Mouse (Mus musculus) myocyte (in vitro differentiated cells): ENCODE data around the gene Tagln. TPM values are rescaled to one million over a fixed set of nuclear protein-coding genes. Genes with fewer than 3 reads are reported as not detected.

Experiments
- H3K27me3 ChIP-seq: one replicate; pipeline ENCODE4 v1.6.1; 2011; ENCODE audit not compliant: control insufficient read depth, insufficient read depth, insufficient read length
- H3K36me3 ChIP-seq: one replicate; pipeline ENCODE4 v1.6.1; 2011; ENCODE audit not compliant: control insufficient read depth, insufficient read depth
- H3K4me2 ChIP-seq: one replicate; pipeline ENCODE4 v1.6.1; 2011; ENCODE audit warnings: low read depth, control low read depth
- H3K4me3 ChIP-seq: one replicate; pipeline ENCODE4 v1.5.1; 2011; ENCODE audit warnings: mild to moderate bottlenecking, control low read depth, moderate library complexity
- H3K79me2 ChIP-seq: one replicate; pipeline ENCODE4 v1.6.1; 2011; ENCODE audit not compliant: control insufficient read depth, insufficient read depth
- H3ac ChIP-seq: one replicate; pipeline ENCODE4 v1.6.1; 2011; ENCODE audit not compliant: control insufficient read depth, insufficient read length
- CEBPB ChIP-seq: IDR thresholded peaks from 2 replicates; pipeline ENCODE4 v1.6.1; 2011; ENCODE audit warnings: mild to moderate bottlenecking, moderate library complexity; ENCODE audit not compliant: poor library complexity, insufficient read depth, severe bottlenecking
- E2F4 ChIP-seq: IDR thresholded peaks from one replicate; pipeline ENCODE4 v1.6.1; 2011; ENCODE audit warnings: mild to moderate bottlenecking, control low read depth, moderate library complexity; ENCODE audit not compliant: insufficient read depth
- MAX ChIP-seq: IDR thresholded peaks from one replicate; pipeline ENCODE4 v1.6.1; 2011; ENCODE audit warnings: low read depth, mild to moderate bottlenecking, control low read depth
- MYOD1 ChIP-seq, 3 experiments: IDR thresholded peaks; one replicate each; pipeline ENCODE4 v1.6.1; 2011; ENCODE audit warnings: control low read depth in 2 of 3, low read depth in 2 of 3, mild to moderate bottlenecking in 2 of 3, moderate library complexity in 1 of 3; ENCODE audit not compliant: insufficient read length in 2 of 3, control insufficient read depth in 1 of 3
- MYOG ChIP-seq, 3 experiments: IDR thresholded peaks; one replicate each; pipeline ENCODE4 v1.6.1; 2011; ENCODE audit warnings: control low read depth in 2 of 3, low read depth in 2 of 3, mild to moderate bottlenecking in 2 of 3; ENCODE audit not compliant: insufficient read length in 2 of 3, control insufficient read depth in 1 of 3, insufficient read depth in 1 of 3
- POLR2A ChIP-seq: IDR thresholded peaks from one replicate; pipeline ENCODE4 v1.6.1; 2011; ENCODE audit warnings: low read depth, mild to moderate bottlenecking, control low read depth, moderate library complexity; ENCODE audit not compliant: insufficient read length
- POLR2AphosphoS2 ChIP-seq: IDR thresholded peaks from one replicate; pipeline ENCODE4 v1.6.1; 2011; ENCODE audit warnings: low read depth, control low read depth; ENCODE audit not compliant: insufficient read length
- REST ChIP-seq: IDR thresholded peaks from one replicate; pipeline ENCODE4 v1.6.1; 2011; ENCODE audit warnings: mild to moderate bottlenecking, control low read depth, moderate library complexity; ENCODE audit not compliant: insufficient read depth, insufficient read length
- SRF ChIP-seq: IDR thresholded peaks from one replicate; pipeline ENCODE4 v1.6.1; 2011; ENCODE audit warnings: low read depth; ENCODE audit not compliant: control insufficient read depth, insufficient read length
- TCF12 ChIP-seq: IDR thresholded peaks from one replicate; pipeline ENCODE4 v1.6.1; 2011; ENCODE audit warnings: mild to moderate bottlenecking, control low read depth; ENCODE audit not compliant: poor library complexity, insufficient read depth, severe bottlenecking
- TCF3 ChIP-seq: IDR thresholded peaks from one replicate; pipeline ENCODE4 v1.6.1; 2011; ENCODE audit warnings: low read depth, control low read depth; ENCODE audit not compliant: insufficient read length
- USF1 ChIP-seq: IDR thresholded peaks from one replicate; pipeline ENCODE4 v1.6.1; 2011; ENCODE audit warnings: low read depth, mild to moderate bottlenecking, control low read depth, moderate library complexity
- polyA plus RNA-seq: library from polyadenylated mRNA; unstranded; fragments of >200 nt; fragmentation: generic; extraction: Trizol; gene quantifications from one replicate; pipeline ENCODE4 v1.2.1, GENCODE M21; 2012; ENCODE audit warnings: missing spikeins

Gene Tagln
- polyA plus RNA-seq, 1 experiment = 142 TPM

GRCm38 (mm10) chr9:45959661-45960060, 23.8 kb upstream of the Tagln start:
- TF ChIP-seq TCF12 = no peak
- TF ChIP-seq MYOG (IDR thresholded peaks at IDR 0.05; ENCODE audit: control insufficient read depth in 1 of 3, insufficient read depth in 1 of 3, insufficient read length in 2 of 3, low read depth in 2 of 3) = no peak
- no peak for TF ChIP-seq E2F4
- TF ChIP-seq MYOD1 (IDR thresholded peaks at IDR 0.05; ENCODE audit: control insufficient read depth in 1 of 3, insufficient read length in 2 of 3, low read depth in 2 of 3) = no peak
- TF ChIP-seq USF1 = no peak
- no peak for TF ChIP-seq REST
- no peak for TF ChIP-seq POLR2AphosphoS2
- TF ChIP-seq MAX = no peak
- no peak for TF ChIP-seq POLR2A
- no peak for TF ChIP-seq TCF3
- no peak for TF ChIP-seq SRF
- TF ChIP-seq CEBPB = no peak
- no peaks in the 10 kb centered on the region for H3K79me2 ChIP-seq
- H3K4me3 ChIP-seq = no peak overlapping the region
- no peaks in the 10 kb centered on the region for H3K27me3 ChIP-seq
- H3ac ChIP-seq = no peak overlapping the region
- H3K36me3 ChIP-seq = peaks cover 26% of the 10 kb centered on the region
- H3K4me2 ChIP-seq = no peak overlapping the region

- Histone ChIP-seq H3K27me3 (no peaks in the 10 kb centered on the region), H3K36me3 (peaks cover 19% of the 10 kb centered on the region), H3ac (no peak overlapping the region), H3K4me3 (no peak overlapping the region), H3K79me2 (peaks cover 6% of the 10 kb centered on the region), H3K4me2 (no peak overlapping the region)
- no peak for TF ChIP-seq SRF
- no peak for TF ChIP-seq MYOD1 (IDR thresholded peaks at IDR 0.05; ENCODE audit: control insufficient read depth in 1 of 3, insufficient read length in 2 of 3, low read depth in 2 of 3)
- TF ChIP-seq TCF12 = no peak
- TF ChIP-seq POLR2AphosphoS2 = no peak
- no peak for TF ChIP-seq MYOG (IDR thresholded peaks at IDR 0.05; ENCODE audit: control insufficient read depth in 1 of 3, insufficient read depth in 1 of 3, insufficient read length in 2 of 3, low read depth in 2 of 3)
- no peak for TF ChIP-seq TCF3
- TF ChIP-seq MAX = no peak
- TF ChIP-seq E2F4 = no peak
- no peak for TF ChIP-seq CEBPB
- no peak for TF ChIP-seq REST
- TF ChIP-seq POLR2A = no peak
- no peak for TF ChIP-seq USF1
Observed at GRCm38 (mm10) chr9:45958851-45959250, 23.0 kb upstream of the Tagln start.

GRCm38 (mm10) chr9:45958023-45958670, 22.3 kb upstream of the Tagln start:
- H3K4me2 ChIP-seq = no peak overlapping the region

GRCm38 (mm10) chr9:45955107-45955963, 19.5 kb upstream of the Tagln start, which contains the start of gene Sidt2:
TSS of gene Sidt2 (minus strand) at chr9:45955258.
- Histone ChIP-seq H3K4me2 (peak within 1 kb of the TSS; percentile 94), H3K27me3 (no peaks in the 10 kb centered on the region), H3K36me3 (peaks cover 10% of the 10 kb centered on the region), H3ac (peak within 1 kb of the TSS; percentile 83), H3K79me2 (peaks cover 17% of the 10 kb centered on the region), H3K4me3 (peak within 1 kb of the TSS; percentile 73)
- TF ChIP-seq POLR2AphosphoS2 (peak; percentile 23), POLR2A (peak; percentile 37), CEBPB (no peak)

More at GRCm38 (mm10) chr9:45958023-45958670, 22.3 kb upstream of the Tagln start:
- Histone ChIP-seq H3K4me3 (no peak overlapping the region), H3K36me3 (peaks cover 12% of the 10 kb centered on the region), H3K27me3 (no peaks in the 10 kb centered on the region), H3ac (no peak overlapping the region), H3K79me2 (peaks cover 13% of the 10 kb centered on the region)
- TF ChIP-seq MAX = no peak
- no peak for TF ChIP-seq MYOD1 (IDR thresholded peaks at IDR 0.05; ENCODE audit: control insufficient read depth in 1 of 3, insufficient read length in 2 of 3, low read depth in 2 of 3)
- TF ChIP-seq TCF12 = no peak
- TF ChIP-seq REST = no peak
- TF ChIP-seq CEBPB = no peak
- TF ChIP-seq USF1 = no peak
- no peak for TF ChIP-seq POLR2A
- no peak for TF ChIP-seq MYOG (IDR thresholded peaks at IDR 0.05; ENCODE audit: control insufficient read depth in 1 of 3, insufficient read depth in 1 of 3, insufficient read length in 2 of 3, low read depth in 2 of 3)
- no peak for TF ChIP-seq TCF3
- no peak for TF ChIP-seq SRF
